Mouse (Mus musculus) cerebellum, adult 2 months (tissue): ENCODE results near the gene Arid5a.

Source experiments
- CTCF ChIP-seq: fragments of 200-500 bp; IDR thresholded peaks from 2 replicates; pipeline ENCODE4 v1.5.1; 2011; ENCODE audit warnings: low read depth, mild to moderate bottlenecking, control low read depth, low read length, moderate library complexity, borderline replicate concordance; ENCODE audit not compliant: insufficient read depth
- POLR2A ChIP-seq: fragments of 200-500 bp; IDR thresholded peaks from 2 replicates; pipeline ENCODE4 v1.6.1; 2011; ENCODE audit warnings: low read length, control low read depth, borderline replicate concordance; ENCODE audit not compliant: insufficient read depth

GRCm38 (mm10) chr1:36356955-36357695, 49.6 kb downstream of the Arid5a start:
- TF ChIP-seq POLR2A (no peak), CTCF (no peak)
